Mouse (Mus musculus): ENCODE measurements around the gene Tra2a.

DNA sequence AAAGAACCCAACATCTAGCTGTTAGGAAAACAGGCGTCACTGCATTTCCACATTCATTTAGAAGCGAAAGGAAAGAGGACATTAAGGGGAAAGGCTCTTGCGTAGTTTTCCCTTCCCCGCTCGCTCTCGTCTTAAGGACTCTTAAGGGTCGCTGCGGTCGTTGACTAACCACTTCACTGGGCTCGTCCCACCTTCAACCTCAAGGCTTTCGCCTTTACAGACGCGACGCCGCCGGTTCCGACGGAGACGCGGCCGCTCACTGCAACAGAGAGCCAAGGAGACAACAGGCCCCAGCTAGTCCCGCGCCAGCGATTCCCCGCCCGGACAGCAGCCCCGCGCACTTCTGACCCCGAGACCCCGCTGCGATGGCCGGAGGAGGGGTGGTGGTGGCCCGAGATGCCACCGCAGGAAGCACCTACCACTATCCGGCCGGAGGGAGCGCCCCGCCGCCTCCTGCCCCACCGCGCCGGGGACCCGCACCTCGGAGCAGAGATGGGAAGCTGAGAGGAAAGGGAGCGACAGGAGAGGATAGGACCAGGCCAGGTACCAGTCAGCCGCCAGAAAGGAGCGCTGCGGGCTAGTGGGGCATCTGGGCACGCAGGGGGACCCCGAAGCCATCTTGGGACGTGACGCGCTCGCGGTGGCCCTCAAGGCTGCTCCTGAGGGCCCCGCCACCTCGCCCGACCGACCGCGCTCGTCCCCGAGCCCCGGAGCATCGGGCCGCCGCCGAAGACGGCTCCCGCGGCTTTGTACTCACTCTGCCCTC, 569 bp downstream of the Tra2a start:
- no peak for TF ChIP-seq CTCF (IDR thresholded peaks at IDR 0.05; ENCODE audit: extremely low read depth, insufficient read length, insufficient replicate concordance, low read depth, low read length)
- TF ChIP-seq POLR2A (IDR thresholded peaks at IDR 0.05; ENCODE audit: low read depth, low read length) = no peak
